Mouse (Mus musculus) heart, postnatal 0 days (tissue): ENCODE data around the gene Klf13. TPM values are rescaled to one million over a fixed set of nuclear protein-coding genes. Genes with fewer than 3 reads are reported as not detected.

Source experiments
- ATAC-seq: fragments of 200-750 bp; cut with Nextera tagmentation; 2 replicates; pipeline ENCODE4 v1.8.0; 2017; ENCODE audit warnings: low read depth, moderate number of reproducible peaks, moderate library complexity; ENCODE audit not compliant: insufficient read depth
- DNase-seq: peaks from one replicate; pipeline ENCODE4 v3.0.0-alpha.2; 2016; ENCODE audit warnings: low spot score
- H3K27ac ChIP-seq: fragments of 300-500 bp; sonication (generic); 2 replicates; pipeline ENCODE4 v1.5.1; 2014; ENCODE audit warnings: low read depth, mild to moderate bottlenecking
- H3K27me3 ChIP-seq: fragments of 300-500 bp; sonication (generic); 2 replicates; pipeline ENCODE4 v1.6.1; 2014; ENCODE audit warnings: low read length, mixed read lengths; ENCODE audit not compliant: control insufficient read depth, insufficient read depth
- H3K36me3 ChIP-seq: fragments of 300-500 bp; sonication (generic); replicated peaks from 2 replicates; pipeline ENCODE4 v1.6.1; 2014; ENCODE audit warnings: low read length, mixed read lengths; ENCODE audit not compliant: control insufficient read depth, insufficient read depth
- H3K4me1 ChIP-seq: fragments of 300-500 bp; sonication (generic); 2 replicates; pipeline ENCODE4 v1.6.1; 2014; ENCODE audit warnings: antibody characterized with exemption; ENCODE audit not compliant: control insufficient read depth, insufficient read depth
- H3K4me2 ChIP-seq: fragments of 300-500 bp; sonication (generic); 2 replicates; pipeline ENCODE4 v1.6.1; 2014; ENCODE audit warnings: low read depth, mild to moderate bottlenecking, low read length, moderate library complexity
- H3K4me3 ChIP-seq: fragments of 300-500 bp; sonication (generic); 2 replicates; pipeline ENCODE4 v1.5.1; 2014; ENCODE audit warnings: low read depth, low read length
- H3K9ac ChIP-seq: fragments of 300-500 bp; sonication (generic); replicated peaks from 2 replicates; pipeline ENCODE4 v1.6.1; 2014; ENCODE audit warnings: low read depth, low read length, mixed read lengths
- H3K9me3 ChIP-seq: fragments of 300-500 bp; sonication (generic); replicated peaks from 2 replicates; pipeline ENCODE4 v1.6.1; 2016; ENCODE audit warnings: low read length; ENCODE audit not compliant: control insufficient read depth
- CTCF ChIP-seq: IDR thresholded peaks from 2 replicates; pipeline ENCODE4 v1.5.1; 2016; ENCODE audit warnings: antibody characterized with exemption, control low read depth, low read depth
- EP300 ChIP-seq: IDR thresholded peaks from 2 replicates; pipeline ENCODE4 v1.6.1; 2016; ENCODE audit warnings: antibody characterized with exemption, low read depth
- WGBS: fragments of 180-500 bp; shearing (Covaris S2); extraction: QIAGEN DNeasy Blood & Tissue Kit; methylation state at CpG from one replicate; pipeline ENCODE4 v1.1.7; 2014; 5-methylcytosine and 5-hydroxymethylcytosine counted together
- polyA plus RNA-seq: library from polyadenylated mRNA; unstranded; fragments of >200 nt; fragmentation: Nextera tagmentation; extraction: Ambion mirVana; gene quantifications from 2 replicates; pipeline ENCODE4 v1.2.1, GENCODE M21; 2015
- total RNA-seq: library from RNA; depleted of rRNA; stranded (reverse); fragments of >200 nt; gene quantifications from 2 replicates; pipeline ENCODE4 v1.2.3, GENCODE M21; 2014; ENCODE audit warnings: low replicate concordance

Klf13 gene
- total and polyA plus RNA-seq, 2 experiments from 2014 or later, result 26.5 to 47.4 TPM

- Histone ChIP-seq H3K27me3 (no peaks in the 10 kb centered on the region), H3K36me3 (no peaks in the 10 kb centered on the region), H3K4me2 (no peak overlapping the region), H3K27ac (peak overlapping the region; percentile 83), H3K4me1 (peaks cover 76% of the 10 kb centered on the region), H3K9ac (no peak overlapping the region), H3K4me3 (no peak overlapping the region), H3K9me3 (no peaks in the 10 kb centered on the region)
- TF ChIP-seq EP300 (no peak), CTCF (peak; percentile 13; the same call in 1 of the 2 replicates)
- ATAC-seq, result no peak
- 44% methylated on average over 1 of the region's 1 CpGs for WGBS
- DNase-seq, result no peak
Observed at GRCm38 (mm10) chr7:63924151-63924550, 14.6 kb downstream of the Klf13 start.

GRCm38 (mm10) chr7:63922975-63923374 is 15.7 kb downstream of the Klf13 start:
- Histone ChIP-seq H3K27me3 (no peaks in the 10 kb centered on the region), H3K4me2 (no peak overlapping the region), H3K4me1 (peaks cover 81% of the 10 kb centered on the region), H3K27ac (no peak overlapping the region), H3K9me3 (no peaks in the 10 kb centered on the region), H3K9ac (no peak overlapping the region), H3K36me3 (no peaks in the 10 kb centered on the region), H3K4me3 (no peak overlapping the region)
- ATAC-seq (no peak), DNase-seq (no peak)
- 92% methylated on average over 1 of the region's 1 CpGs for WGBS
- no peak for TF ChIP-seq CTCF
- no peak for TF ChIP-seq EP300

- H3K27ac ChIP-seq, result peak overlapping the region; percentile 12; the same call in 1 of the 2 replicates
- TF ChIP-seq EP300, result no peak
- no peak for TF ChIP-seq CTCF
- whole genome bisulfite sequencing, result 55% methylated on average over 2 of the region's 2 CpGs
- H3K4me3 ChIP-seq, result no peak overlapping the region
- H3K4me2 ChIP-seq, result no peak overlapping the region
- no peaks in the 10 kb centered on the region for H3K9me3 ChIP-seq
- H3K27me3 ChIP-seq, result no peaks in the 10 kb centered on the region
- DNase-seq (no peak), ATAC-seq (no peak)
- H3K36me3 ChIP-seq, result no peaks in the 10 kb centered on the region
- peaks cover 81% of the 10 kb centered on the region for H3K4me1 ChIP-seq
- H3K9ac ChIP-seq, result no peak overlapping the region
Observed at GRCm38 (mm10) chr7:63922571-63922970, 16.1 kb downstream of the Klf13 start.

- WGBS, result 62% methylated on average over 8 of the region's 8 CpGs
- no peaks in the 10 kb centered on the region for H3K27me3 ChIP-seq
- no peak overlapping the region for H3K4me3 ChIP-seq
- H3K4me1 ChIP-seq, result peaks cover 81% of the 10 kb centered on the region
- no peaks in the 10 kb centered on the region for H3K36me3 ChIP-seq
- no peak for DNase-seq
- no peak overlapping the region for H3K4me2 ChIP-seq
- peak overlapping the region; percentile 12; the same call in 1 of the 2 replicates for H3K27ac ChIP-seq
- ATAC-seq, result no peak
- H3K9me3 ChIP-seq, result no peaks in the 10 kb centered on the region
- H3K9ac ChIP-seq, result no peak overlapping the region
- TF ChIP-seq CTCF (no peak), EP300 (no peak)
Observed at GRCm38 (mm10) chr7:63921909-63922562, 16.7 kb downstream of the Klf13 start.

- no peak overlapping the region for H3K4me2 ChIP-seq
- H3K4me3 ChIP-seq, result no peak overlapping the region
- no peaks in the 10 kb centered on the region for H3K9me3 ChIP-seq
- no peaks in the 10 kb centered on the region for H3K27me3 ChIP-seq
- WGBS, result 73% methylated on average over 12 of the region's 12 CpGs
- no peak overlapping the region for H3K9ac ChIP-seq
- TF ChIP-seq CTCF (no peak), EP300 (no peak)
- peaks cover 82% of the 10 kb centered on the region for H3K4me1 ChIP-seq
- H3K36me3 ChIP-seq, result no peaks in the 10 kb centered on the region
- H3K27ac ChIP-seq, result peak overlapping the region; percentile 73; the same call in 1 of the 2 replicates
- no peak for DNase-seq
- no peak for ATAC-seq
Observed at GRCm38 (mm10) chr7:63918771-63919768, 19.6 kb downstream of the Klf13 start.
